Mouse (Mus musculus) heart, adult 9 months (tissue): ENCODE data around the gene Cxcl17.
"Not testable (repeated sequence)": the region's sequence is repeated elsewhere in the genome, so short reads cannot be mapped to it uniquely, and the experiment has no call there.

Experiments
- DNase-seq, 2 experiments: peaks; one replicate each; pipeline ENCODE4 v3.0.0; 2022; ENCODE audit warnings: low spot score in 2 of 2

Cxcl17 gene

GRCm38 (mm10) chr7:25426380-25426779, 13.7 kb upstream of the Cxcl17 start:
- DNase-seq: not testable (repeated sequence)

- DNase-seq: peak; percentile 53 to 79
These were observed 11.7 kb upstream of the Cxcl17 start for GRCm38 (mm10) chr7:25424429-25424828.

- no peak for DNase-seq
These were observed 9.7 kb upstream of the Cxcl17 start for GRCm38 (mm10) chr7:25422286-25422841.

GRCm38 (mm10) chr7:25419943-25420342, 7.3 kb upstream of the Cxcl17 start:
- no peak for DNase-seq

GRCm38 (mm10) chr7:25419536-25419935, 6.8 kb upstream of the Cxcl17 start:
- no peak for DNase-seq

GRCm38 (mm10) chr7:25417597-25417996, 4.9 kb upstream of the Cxcl17 start:
- DNase-seq: no peak

- no peak for DNase-seq
These were observed 825 bp downstream of the Cxcl17 start for GRCm38 (mm10) chr7:25411861-25412260.

GRCm38 (mm10) chr7:25410969-25411615, 1.6 kb downstream of the Cxcl17 start:
- DNase-seq: no peak

GRCm38 (mm10) chr7:25409114-25409760, 3.4 kb downstream of the Cxcl17 start:
- no peak for DNase-seq

- DNase-seq: no peak
These were observed 6.2 kb downstream of the Cxcl17 start for GRCm38 (mm10) chr7:25406468-25406867.

GRCm38 (mm10) chr7:25402671-25403101, 10.0 kb downstream of the Cxcl17 start:
- DNase-seq: no peak

GRCm38 (mm10) chr7:25401986-25402385, 10.7 kb downstream of the Cxcl17 start:
- no peak for DNase-seq

GRCm38 (mm10) chr7:25401551-25401950, 11.1 kb downstream of the Cxcl17 start:
- no peak for DNase-seq

GRCm38 (mm10) chr7:25399028-25399427, 13.7 kb downstream of the Cxcl17 start:
- DNase-seq: not testable (repeated sequence)

GRCm38 (mm10) chr7:25398610-25399009, 14.1 kb downstream of the Cxcl17 start, which contains the start of gene Lipe:
Lipe (minus strand) TSS chr7:25398710.
- no peak for DNase-seq

GRCm38 (mm10) chr7:25396621-25397020, 16.1 kb downstream of the Cxcl17 start:
- peak in 1 of 2 experiments; percentile 25 for DNase-seq

- peak; percentile 96 to 97 for DNase-seq
These were observed 16.8 kb downstream of the Cxcl17 start for GRCm38 (mm10) chr7:25395558-25396521.

- no peak for DNase-seq
These were observed 17.5 kb downstream of the Cxcl17 start for GRCm38 (mm10) chr7:25395186-25395557.

GRCm38 (mm10) chr7:25394754-25395153, 17.9 kb downstream of the Cxcl17 start:
- DNase-seq: no peak

GRCm38 (mm10) chr7:25393451-25394210, 19.1 kb downstream of the Cxcl17 start:
- no peak for DNase-seq

GRCm38 (mm10) chr7:25392851-25393250, 19.8 kb downstream of the Cxcl17 start:
- DNase-seq: no peak
